In genomic region chr8:125053505-125054435, GRCm38 (mm10) we compare ENCODE assay signal across 8 mouse cellular contexts. TPM values are rescaled to one million over a fixed set of nuclear protein-coding genes. Genes with fewer than 3 reads are reported as not detected.
A peak's percentile ranks its signal among the peaks of the same experiment; 100 is the strongest.
DNase-seq lines count a peak whose midpoint lies in the region; ATAC-seq and TF ChIP-seq lines count a peak whose summit lies in the region.

Gene Disc1, plus strand, starts transcription at chr8:125054195.

- DNase-seq in cerebellum, adult 2 months, result peak in 1 of 2 experiments; percentile 30
- no peak for DNase-seq in cerebellum, adult 9-11 months
- DNase-seq in G1E (ENCODE audit: low spot score), result no peak
- DNase-seq in ovary, postnatal 14 days (ENCODE audit: low spot score), result peak; percentile 39

- peak within 1 kb of the TSS; percentile 57 for H3K4me3 ChIP-seq in cerebellum, adult 2 months (replicated peaks; ENCODE audit: insufficient read depth, low read depth, low read length)
- peak within 1 kb of the TSS; percentile 16; the same call in 1 of the 2 replicates for H3K4me3 ChIP-seq in G1E (ENCODE audit: low read depth, low read length)
- peak within 1 kb of the TSS; percentile 76 for H3K4me3 ChIP-seq in embryonic facial prominence, embryonic 13.5 days
- peak within 1 kb of the TSS; percentile 60 for H3K4me3 ChIP-seq in heart, embryonic 11.5 days (ENCODE audit: low read depth, low read length)
- H3K4me3 ChIP-seq in kidney, embryonic 16.5 days (ENCODE audit: low read length), result peak within 1 kb of the TSS; percentile 74
- peak within 1 kb of the TSS; percentile 84 for H3K4me3 ChIP-seq in lung, embryonic 15.5 days

- H3K9me3 ChIP-seq in G1E (replicated peaks), result peaks cover 69% of the 10 kb centered on the region
- H3K9me3 ChIP-seq in embryonic facial prominence, embryonic 13.5 days, result no peaks in the 10 kb centered on the region
- no peaks in the 10 kb centered on the region; the same call in 1 of the 2 replicates for H3K9me3 ChIP-seq in heart, embryonic 11.5 days (replicated peaks; ENCODE audit: control insufficient read depth, low read length)
- no peaks in the 10 kb centered on the region for H3K9me3 ChIP-seq in kidney, embryonic 16.5 days (ENCODE audit: low read length)
- H3K9me3 ChIP-seq in lung, embryonic 15.5 days, result no peaks in the 10 kb centered on the region

- H3K9ac ChIP-seq in embryonic facial prominence, embryonic 13.5 days, result peak within 1 kb of the TSS; percentile 83
- H3K9ac ChIP-seq in heart, embryonic 11.5 days (ENCODE audit: low read depth, low read length), result peak within 1 kb of the TSS; percentile 80
- H3K9ac ChIP-seq in kidney, embryonic 16.5 days (replicated peaks; ENCODE audit: low read length), result peak within 1 kb of the TSS; percentile 80
- H3K9ac ChIP-seq in lung, embryonic 15.5 days, result peak within 1 kb of the TSS; percentile 84

- TF ChIP-seq POLR2A in cerebellum, adult 2 months (IDR thresholded peaks at IDR 0.05; ENCODE audit: borderline replicate concordance, insufficient read depth, low read length), result no peak

- H3K4me1 ChIP-seq in cerebellum, adult 2 months (ENCODE audit: control insufficient read depth, insufficient read depth, low read length), result no peaks in the 10 kb centered on the region
- H3K4me1 ChIP-seq in G1E (ENCODE audit: insufficient read depth, low read depth, low read length), result no peaks in the 10 kb centered on the region
- peaks cover 12% of the 10 kb centered on the region for H3K4me1 ChIP-seq in embryonic facial prominence, embryonic 13.5 days
- H3K4me1 ChIP-seq in heart, embryonic 11.5 days (ENCODE audit: control insufficient read depth, insufficient read depth, low read length), result peaks cover 9% of the 10 kb centered on the region; the same call in 1 of the 2 replicates
- peaks cover 11% of the 10 kb centered on the region for H3K4me1 ChIP-seq in kidney, embryonic 16.5 days (ENCODE audit: insufficient read depth, low read length)
- H3K4me1 ChIP-seq in lung, embryonic 15.5 days, result peaks cover 12% of the 10 kb centered on the region

- H3K27ac ChIP-seq in cerebellum, adult 2 months (ENCODE audit: insufficient read depth, low read length), result no peak within 1 kb of the TSS
- peak within 1 kb of the TSS; percentile 71 for H3K27ac ChIP-seq in embryonic facial prominence, embryonic 13.5 days
- H3K27ac ChIP-seq in heart, embryonic 11.5 days (ENCODE audit: low read depth, low read length), result peak within 1 kb of the TSS; percentile 30; the same call in 1 of the 2 replicates
- H3K27ac ChIP-seq in kidney, embryonic 16.5 days (ENCODE audit: low read length), result peak within 1 kb of the TSS; percentile 78
- H3K27ac ChIP-seq in lung, embryonic 15.5 days, result peak within 1 kb of the TSS; percentile 89

- no peaks in the 10 kb centered on the region for H3K36me3 ChIP-seq in G1E (replicated peaks)
- no peaks in the 10 kb centered on the region for H3K36me3 ChIP-seq in embryonic facial prominence, embryonic 13.5 days
- no peaks in the 10 kb centered on the region for H3K36me3 ChIP-seq in heart, embryonic 11.5 days (ENCODE audit: control insufficient read depth, insufficient read depth, low read length)
- no peaks in the 10 kb centered on the region for H3K36me3 ChIP-seq in kidney, embryonic 16.5 days (ENCODE audit: insufficient read depth, low read length)
- no peaks in the 10 kb centered on the region for H3K36me3 ChIP-seq in lung, embryonic 15.5 days

- ATAC-seq in G1E (ENCODE audit: extremely low read depth, insufficient number of reproducible peaks, low FRiP score, poor library complexity, severe bottlenecking), result no peak
- ATAC-seq in embryonic facial prominence, embryonic 13.5 days (ENCODE audit: insufficient number of reproducible peaks, insufficient read depth, low FRiP score, low TSS enrichment, low read depth), result peak; percentile 65
- ATAC-seq in heart, embryonic 11.5 days (replicated peaks; ENCODE audit: insufficient number of reproducible peaks, low FRiP score, low TSS enrichment), result peak; percentile 40; the same call in 1 of the 2 replicates
- ATAC-seq in kidney, embryonic 16.5 days (ENCODE audit: low FRiP score, low TSS enrichment), result peak; percentile 74
- peak; percentile 32; the same call in 1 of the 2 replicates for ATAC-seq in lung, embryonic 15.5 days (ENCODE audit: borderline replicate concordance, extremely low read depth, low FRiP score, low TSS enrichment)

- 1% methylated on average over 52 of the region's 65 CpGs for WGBS in cerebellum, adult 2 months
- WGBS in embryonic facial prominence, embryonic 13.5 days, result 2% methylated on average over 63 of the region's 65 CpGs
- WGBS in heart, embryonic 11.5 days (ENCODE audit: insufficient replicate concordance), result 1% methylated on average over 56 of the region's 65 CpGs
- WGBS in kidney, embryonic 16.5 days, result 2% methylated on average over 63 of the region's 65 CpGs
- WGBS in lung, embryonic 15.5 days, result 3% methylated on average over 34 of the region's 65 CpGs

- no peaks in the 10 kb centered on the region for H3K27me3 ChIP-seq in cerebellum, adult 2 months (ENCODE audit: control insufficient read depth, insufficient read depth, low read length)
- H3K27me3 ChIP-seq in G1E (ENCODE audit: insufficient read depth, low read length), result peaks cover 2% of the 10 kb centered on the region; the same call in 1 of the 2 replicates
- H3K27me3 ChIP-seq in embryonic facial prominence, embryonic 13.5 days, result peaks cover 37% of the 10 kb centered on the region
- H3K27me3 ChIP-seq in heart, embryonic 11.5 days (ENCODE audit: control insufficient read depth, insufficient read depth, low read length), result peaks cover 9% of the 10 kb centered on the region
- peaks cover 21% of the 10 kb centered on the region for H3K27me3 ChIP-seq in kidney, embryonic 16.5 days (ENCODE audit: insufficient read depth, low read length)
- H3K27me3 ChIP-seq in lung, embryonic 15.5 days, result peaks cover 21% of the 10 kb centered on the region

- peak within 1 kb of the TSS; percentile 97 for H3K4me2 ChIP-seq in embryonic facial prominence, embryonic 13.5 days
- peak within 1 kb of the TSS; percentile 93 for H3K4me2 ChIP-seq in heart, embryonic 11.5 days
- peak within 1 kb of the TSS; percentile 95 for H3K4me2 ChIP-seq in kidney, embryonic 16.5 days (replicated peaks; ENCODE audit: low read depth, low read length)
- peak within 1 kb of the TSS; percentile 92 for H3K4me2 ChIP-seq in lung, embryonic 15.5 days

- TF ChIP-seq CTCF in cerebellum, adult 2 months (IDR thresholded peaks at IDR 0.05; ENCODE audit: borderline replicate concordance, insufficient read depth, low read depth, low read length), result no peak
- no peak for TF ChIP-seq CTCF in G1E (IDR thresholded peaks at IDR 0.05; ENCODE audit: low read depth, low read length)

RNA-seq across cellular contexts. Expression of gene Disc1, which starts in this region (rescaled TPM):
- 1.2 and 1.4 TPM in 2 replicates for polyA plus RNA-seq in cerebellum, adult 2 months (2012; rRNA removed)
- total RNA-seq in G1E (2014; fragmentation: Nextera tagmentation), result not detected in 2 replicates
- not detected in 2 replicates for total RNA-seq in G1E (2017)
- not detected in 2 replicates for polyA plus RNA-seq in G1E (2012)
- polyA plus RNA-seq in embryonic facial prominence, embryonic 13.5 days (2015; fragmentation: Nextera tagmentation; extraction: Ambion mirVana), result 3.0 and 3.3 TPM in 2 replicates
- polyA plus RNA-seq in heart, embryonic 11.5 days (2014; fragmentation: Nextera tagmentation; extraction: Ambion mirVana), result 1.8 and 2.1 TPM in 2 replicates
- 2.1 and 3.2 TPM in 2 replicates for polyA plus RNA-seq in kidney, embryonic 16.5 days (2015; fragmentation: Nextera tagmentation; extraction: Ambion mirVana)
- polyA plus RNA-seq in lung, embryonic 15.5 days (2015; fragmentation: Nextera tagmentation; extraction: Ambion mirVana), result 2.9 and 3.0 TPM in 2 replicates

Comparison
In these comparisons a context has a peak if more than half of its experiments do, and no peak if none do; other contexts are left out.
1. H3K4me3 ChIP-seq: peak in every context shown above with its lines; median percentile 84 in lung, embryonic 15.5 days; 76 in embryonic facial prominence, embryonic 13.5 days; 74 in kidney, embryonic 16.5 days; 60 in heart, embryonic 11.5 days; 57 in cerebellum, adult 2 months; 16 in G1E.